Mouse (Mus musculus): ENCODE results near the gene Ptgs1. TPM values are rescaled to one million over a fixed set of nuclear protein-coding genes. Genes with fewer than 3 reads are reported as not detected.

The Ptgs1 gene
- polyA plus RNA-seq, 1 experiment from 2014 or later: 3.7 TPM

GRCm38 (mm10) chr2:36259798-36260540, 29.7 kb downstream of the Ptgs1 start:
- H3K4me3 ChIP-seq (replicated peaks): no peak overlapping the region
- H3K4me2 ChIP-seq: no peak overlapping the region
- 82% methylated on average over 6 of the region's 6 CpGs for WGBS

DNA sequence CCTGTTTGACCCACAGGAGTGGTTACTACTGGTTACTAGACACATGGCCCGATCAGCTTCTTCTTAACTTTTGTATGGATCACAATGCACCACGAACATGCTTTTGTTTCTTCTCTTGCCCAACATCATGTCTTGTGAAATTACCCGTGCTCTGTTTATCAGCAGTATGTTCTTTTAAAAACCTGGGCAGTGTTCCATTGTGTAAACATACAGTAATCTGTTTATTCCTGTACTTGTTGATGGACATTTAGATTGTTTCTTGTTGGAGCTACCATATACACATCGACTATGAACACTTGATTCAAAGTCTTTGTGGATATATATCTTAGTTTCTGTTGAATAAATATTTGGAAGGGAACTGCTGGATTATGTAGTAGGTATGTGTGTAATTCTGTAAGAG, 31.8 kb downstream of the Ptgs1 start:
- no peak overlapping the region for H3K4me3 ChIP-seq (replicated peaks)
- no peaks in the 10 kb centered on the region for H3K36me3 ChIP-seq (replicated peaks)
- H3K9me3 ChIP-seq: no peaks in the 10 kb centered on the region
- H3K4me1 ChIP-seq: no peaks in the 10 kb centered on the region
- no peak overlapping the region for H3K27ac ChIP-seq
- no peak overlapping the region for H3K4me2 ChIP-seq
- H3K9ac ChIP-seq: no peak overlapping the region
- H3K27me3 ChIP-seq: no peaks in the 10 kb centered on the region
- WGBS: 84% methylated on average over 4 of the region's 4 CpGs
- no peak for ATAC-seq (ENCODE audit: low FRiP score)

More at GRCm38 (mm10) chr2:36259798-36260540, 29.7 kb downstream of the Ptgs1 start:
- Histone ChIP-seq H3K27ac (no peak overlapping the region), H3K4me1 (no peaks in the 10 kb centered on the region), H3K36me3 (replicated peaks) (no peaks in the 10 kb centered on the region), H3K9ac (no peak overlapping the region), H3K9me3 (no peaks in the 10 kb centered on the region), H3K27me3 (no peaks in the 10 kb centered on the region)
- no peak for ATAC-seq (ENCODE audit: low FRiP score)

- 60% methylated on average over 3 of the region's 3 CpGs for WGBS
These were observed 39.2 kb downstream of the Ptgs1 start for GRCm38 (mm10) chr2:36269458-36269857.

DNA sequence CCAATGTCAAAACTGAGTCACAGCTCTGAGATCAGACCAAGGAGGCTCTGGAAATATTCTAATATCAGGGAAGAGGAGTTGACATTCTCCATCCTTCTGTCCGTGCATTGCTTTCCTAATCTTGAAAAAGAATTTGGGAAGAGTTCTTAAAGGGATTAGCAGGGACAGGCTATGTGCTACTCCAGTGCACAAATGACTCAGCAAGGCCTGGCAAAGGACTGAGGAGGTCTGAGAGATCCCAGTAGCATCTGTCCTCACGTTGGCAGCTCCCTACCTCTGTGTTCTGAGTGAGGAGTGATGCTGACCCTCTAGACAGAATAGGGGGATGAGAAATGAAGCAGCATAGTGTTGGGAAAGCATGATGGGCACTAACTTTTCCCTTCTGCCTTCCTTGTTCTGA, 40.0 kb downstream of the Ptgs1 start:
- no peak overlapping the region for H3K27ac ChIP-seq
- no peak overlapping the region for H3K4me3 ChIP-seq (replicated peaks)
- H3K4me1 ChIP-seq: peaks cover 6% of the 10 kb centered on the region; the same call in 1 of the 2 replicates
- no peak for ATAC-seq (ENCODE audit: low FRiP score)
- H3K9me3 ChIP-seq: no peaks in the 10 kb centered on the region
- H3K36me3 ChIP-seq (replicated peaks): no peaks in the 10 kb centered on the region
- 59% methylated on average over 2 of the region's 2 CpGs for WGBS
- peaks cover 4% of the 10 kb centered on the region; the same call in 1 of the 2 replicates for H3K27me3 ChIP-seq
- no peak overlapping the region for H3K9ac ChIP-seq
- H3K4me2 ChIP-seq: no peak overlapping the region

More at GRCm38 (mm10) chr2:36269458-36269857, 39.2 kb downstream of the Ptgs1 start:
- peaks cover 4% of the 10 kb centered on the region; the same call in 1 of the 2 replicates for H3K27me3 ChIP-seq
- no peaks in the 10 kb centered on the region for H3K36me3 ChIP-seq (replicated peaks)
- H3K4me2 ChIP-seq: no peak overlapping the region
- ATAC-seq (ENCODE audit: low FRiP score): no peak
- no peaks in the 10 kb centered on the region for H3K9me3 ChIP-seq
- H3K9ac ChIP-seq: no peak overlapping the region
- peaks cover 6% of the 10 kb centered on the region; the same call in 1 of the 2 replicates for H3K4me1 ChIP-seq
- no peak overlapping the region for H3K27ac ChIP-seq
- H3K4me3 ChIP-seq (replicated peaks): no peak overlapping the region

GRCm38 (mm10) chr2:36271085-36271484, 40.9 kb downstream of the Ptgs1 start:
- H3K4me1 ChIP-seq: peaks cover 6% of the 10 kb centered on the region; the same call in 1 of the 2 replicates
- 85% methylated on average over 4 of the region's 4 CpGs for WGBS
- no peak overlapping the region for H3K9ac ChIP-seq
- ATAC-seq (ENCODE audit: low FRiP score): no peak
- peaks cover 4% of the 10 kb centered on the region; the same call in 1 of the 2 replicates for H3K27me3 ChIP-seq
- no peak overlapping the region for H3K27ac ChIP-seq
- no peaks in the 10 kb centered on the region for H3K9me3 ChIP-seq
- no peak overlapping the region for H3K4me3 ChIP-seq (replicated peaks)
- no peak overlapping the region for H3K4me2 ChIP-seq
- no peaks in the 10 kb centered on the region for H3K36me3 ChIP-seq (replicated peaks)

- Histone ChIP-seq H3K9ac (no peak overlapping the region), H3K27ac (no peak overlapping the region), H3K27me3 (peaks cover 4% of the 10 kb centered on the region; the same call in 1 of the 2 replicates), H3K4me2 (no peak overlapping the region), H3K9me3 (no peaks in the 10 kb centered on the region), H3K36me3 (replicated peaks) (no peaks in the 10 kb centered on the region), H3K4me3 (replicated peaks) (no peak overlapping the region), H3K4me1 (peaks cover 6% of the 10 kb centered on the region; the same call in 1 of the 2 replicates)
- 81% methylated on average over 6 of the region's 6 CpGs for WGBS
- no peak for ATAC-seq (ENCODE audit: low FRiP score)
These were observed 42.2 kb downstream of the Ptgs1 start for GRCm38 (mm10) chr2:36272288-36272950.

GRCm38 (mm10) chr2:36276454-36276853, 46.2 kb downstream of the Ptgs1 start:
- Histone ChIP-seq H3K4me2 (no peak overlapping the region), H3K4me3 (replicated peaks) (no peak overlapping the region), H3K27me3 (peaks cover 2% of the 10 kb centered on the region; the same call in 1 of the 2 replicates), H3K9me3 (no peaks in the 10 kb centered on the region), H3K36me3 (replicated peaks) (no peaks in the 10 kb centered on the region), H3K27ac (no peak overlapping the region), H3K4me1 (no peaks in the 10 kb centered on the region), H3K9ac (no peak overlapping the region)
- WGBS: 40% methylated on average over 4 of the region's 4 CpGs
- ATAC-seq (ENCODE audit: low FRiP score): no peak

GRCm38 (mm10) chr2:36278760-36279159, 48.5 kb downstream of the Ptgs1 start:
- WGBS: 75% methylated on average over 3 of the region's 3 CpGs
- H3K4me3 ChIP-seq (replicated peaks): no peak overlapping the region
- H3K4me2 ChIP-seq: no peak overlapping the region
- H3K9me3 ChIP-seq: no peaks in the 10 kb centered on the region
- H3K4me1 ChIP-seq: no peaks in the 10 kb centered on the region
- no peak for ATAC-seq (ENCODE audit: low FRiP score)
- no peak overlapping the region for H3K27ac ChIP-seq
- H3K36me3 ChIP-seq (replicated peaks): no peaks in the 10 kb centered on the region
- H3K27me3 ChIP-seq: no peaks in the 10 kb centered on the region
- H3K9ac ChIP-seq: no peak overlapping the region

DNA sequence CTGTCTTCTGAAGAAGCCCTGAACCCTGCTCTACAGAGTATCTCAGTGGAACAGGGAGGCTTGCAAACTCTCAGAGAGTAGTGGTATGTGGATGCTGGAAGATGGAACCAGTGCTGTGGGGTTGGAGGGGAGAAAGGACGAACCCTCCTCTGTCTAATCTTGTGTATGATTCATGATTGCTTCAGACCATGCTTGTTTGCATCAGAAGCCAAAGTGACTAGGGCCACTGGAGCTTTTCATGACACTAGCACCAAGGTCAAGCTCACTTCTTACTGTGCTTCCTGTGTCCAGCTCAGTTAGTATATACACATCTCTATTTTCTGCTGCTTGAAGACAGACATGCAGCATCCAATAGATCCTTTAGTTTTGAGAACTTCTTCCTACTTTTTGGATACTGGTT, 50.9 kb downstream of the Ptgs1 start:
- H3K27me3 ChIP-seq: no peaks in the 10 kb centered on the region
- ATAC-seq (ENCODE audit: low FRiP score): no peak
- no peak overlapping the region for H3K4me2 ChIP-seq
- no peaks in the 10 kb centered on the region for H3K4me1 ChIP-seq
- no peak overlapping the region for H3K4me3 ChIP-seq (replicated peaks)
- H3K9me3 ChIP-seq: no peaks in the 10 kb centered on the region
- H3K36me3 ChIP-seq (replicated peaks): no peaks in the 10 kb centered on the region
- no peak overlapping the region for H3K27ac ChIP-seq
- WGBS: 75% methylated on average over 1 of the region's 1 CpGs
- H3K9ac ChIP-seq: no peak overlapping the region

- no peak overlapping the region for H3K4me3 ChIP-seq (replicated peaks)
- no peaks in the 10 kb centered on the region for H3K27me3 ChIP-seq
- H3K4me2 ChIP-seq: no peak overlapping the region
- H3K27ac ChIP-seq: no peak overlapping the region
- H3K9me3 ChIP-seq: no peaks in the 10 kb centered on the region
- 87% methylated on average over 1 of the region's 1 CpGs for WGBS
- H3K4me1 ChIP-seq: no peaks in the 10 kb centered on the region
- H3K9ac ChIP-seq: no peak overlapping the region
- H3K36me3 ChIP-seq (replicated peaks): no peaks in the 10 kb centered on the region
- no peak for ATAC-seq (ENCODE audit: low FRiP score)
These were observed 52.1 kb downstream of the Ptgs1 start for GRCm38 (mm10) chr2:36282301-36282700.
